Mouse (Mus musculus): Measurements from ENCODE around the gene Asb2. TPM values are rescaled to one million over a fixed set of nuclear protein-coding genes. Genes with fewer than 3 reads are reported as not detected.

Asb2 gene
- polyA plus RNA-seq, 1 experiment from 2014 or later: 6.7 TPM

GRCm38 (mm10) chr12:103313274-103313673, 42.5 kb downstream of the Asb2 start:
- Histone ChIP-seq H3K36me3 (no peaks in the 10 kb centered on the region), H3K4me2 (replicated peaks) (no peak overlapping the region), H3K9ac (no peak overlapping the region), H3K4me1 (peaks cover 12% of the 10 kb centered on the region), H3K27ac (no peak overlapping the region), H3K9me3 (no peaks in the 10 kb centered on the region), H3K4me3 (no peak overlapping the region), H3K27me3 (peaks cover 50% of the 10 kb centered on the region)
- ATAC-seq (ENCODE audit: low FRiP score, low read depth): no peak
- 83% methylated on average over 6 of the region's 6 CpGs for WGBS

GRCm38 (mm10) chr12:103311921-103312320, 43.9 kb downstream of the Asb2 start:
- Histone ChIP-seq H3K4me1 (peaks cover 9% of the 10 kb centered on the region), H3K9ac (no peak overlapping the region), H3K9me3 (no peaks in the 10 kb centered on the region), H3K4me2 (replicated peaks) (no peak overlapping the region), H3K27me3 (peaks cover 43% of the 10 kb centered on the region), H3K4me3 (no peak overlapping the region), H3K27ac (no peak overlapping the region), H3K36me3 (no peaks in the 10 kb centered on the region)
- 83% methylated on average over 8 of the region's 8 CpGs for WGBS
- ATAC-seq (ENCODE audit: low FRiP score, low read depth): no peak

- no peak for ATAC-seq (ENCODE audit: low FRiP score, low read depth)
- Histone ChIP-seq H3K9ac (no peak within 1 kb of the TSS), H3K36me3 (no peaks in the 10 kb centered on the region), H3K27ac (no peak within 1 kb of the TSS), H3K4me2 (replicated peaks) (no peak within 1 kb of the TSS), H3K27me3 (peaks cover 33% of the 10 kb centered on the region), H3K4me1 (peaks cover 9% of the 10 kb centered on the region), H3K4me3 (no peak within 1 kb of the TSS), H3K9me3 (no peaks in the 10 kb centered on the region)
- 69% methylated on average over 2 of the region's 2 CpGs for WGBS
These were observed 45.0 kb downstream of the Asb2 start, which contains the start of gene Fam181a for GRCm38 (mm10) chr12:103310744-103311267. Gene Fam181a (plus strand): TSS chr12:103310975.

- 24% methylated on average over 3 of the region's 3 CpGs for WGBS
- Histone ChIP-seq H3K27me3 (no peaks in the 10 kb centered on the region), H3K4me3 (no peak overlapping the region), H3K9ac (no peak overlapping the region), H3K9me3 (no peaks in the 10 kb centered on the region), H3K4me2 (replicated peaks) (no peak overlapping the region), H3K4me1 (no peaks in the 10 kb centered on the region), H3K27ac (no peak overlapping the region), H3K36me3 (no peaks in the 10 kb centered on the region)
- no peak for ATAC-seq (ENCODE audit: low FRiP score, low read depth)
These were observed 49.1 kb downstream of the Asb2 start for GRCm38 (mm10) chr12:103306720-103307119.

GRCm38 (mm10) chr12:103306224-103306623, 49.6 kb downstream of the Asb2 start:
- ATAC-seq (ENCODE audit: low FRiP score, low read depth): no peak
- 25% methylated on average over 2 of the region's 2 CpGs for WGBS
- Histone ChIP-seq H3K4me3 (no peak overlapping the region), H3K4me2 (replicated peaks) (no peak overlapping the region), H3K9ac (no peak overlapping the region), H3K27me3 (no peaks in the 10 kb centered on the region), H3K36me3 (no peaks in the 10 kb centered on the region), H3K27ac (no peak overlapping the region), H3K4me1 (no peaks in the 10 kb centered on the region), H3K9me3 (no peaks in the 10 kb centered on the region)

GRCm38 (mm10) chr12:103302960-103303359, 52.8 kb downstream of the Asb2 start:
- Histone ChIP-seq H3K36me3 (no peaks in the 10 kb centered on the region), H3K4me3 (no peak overlapping the region)
- no peak for ATAC-seq (ENCODE audit: low FRiP score, low read depth)

GRCm38 (mm10) chr12:103301645-103302044, 54.2 kb downstream of the Asb2 start:
- Histone ChIP-seq H3K9me3 (no peaks in the 10 kb centered on the region), H3K27me3 (0 out of 2 replicates have a peak, but pooled peaks cover 2% of the 10 kb centered on the region), H3K4me3 (no peak overlapping the region), H3K9ac (no peak overlapping the region), H3K27ac (no peak overlapping the region), H3K4me2 (replicated peaks) (no peak overlapping the region), H3K4me1 (peaks cover 4% of the 10 kb centered on the region; the same call in 1 of the 2 replicates), H3K36me3 (no peaks in the 10 kb centered on the region)
- no peak for ATAC-seq (ENCODE audit: low FRiP score, low read depth)
- WGBS: 48% methylated on average over 2 of the region's 2 CpGs

More at GRCm38 (mm10) chr12:103302960-103303359, 52.8 kb downstream of the Asb2 start:
- H3K4me2 ChIP-seq (replicated peaks): no peak overlapping the region
- 0 out of 2 replicates have a peak, but pooled peaks cover 2% of the 10 kb centered on the region for H3K27me3 ChIP-seq
- WGBS: 80% methylated on average over 1 of the region's 1 CpGs
- H3K4me1 ChIP-seq: peaks cover 4% of the 10 kb centered on the region; the same call in 1 of the 2 replicates
- no peaks in the 10 kb centered on the region for H3K9me3 ChIP-seq
- no peak overlapping the region for H3K27ac ChIP-seq
- no peak overlapping the region for H3K9ac ChIP-seq

GRCm38 (mm10) chr12:103300493-103300892, 55.3 kb downstream of the Asb2 start:
- H3K9me3 ChIP-seq: no peaks in the 10 kb centered on the region
- H3K4me1 ChIP-seq: peaks cover 11% of the 10 kb centered on the region
- H3K36me3 ChIP-seq: no peaks in the 10 kb centered on the region
- H3K9ac ChIP-seq: no peak overlapping the region
- no peak overlapping the region for H3K4me3 ChIP-seq
- no peak for ATAC-seq (ENCODE audit: low FRiP score, low read depth)
- H3K27me3 ChIP-seq: 0 out of 2 replicates have a peak, but pooled peaks cover 2% of the 10 kb centered on the region
- H3K4me2 ChIP-seq (replicated peaks): no peak overlapping the region
- WGBS: 30% methylated on average over 9 of the region's 9 CpGs
- no peak overlapping the region for H3K27ac ChIP-seq

GRCm38 (mm10) chr12:103296292-103296691, 59.5 kb downstream of the Asb2 start:
- no peak overlapping the region for H3K27ac ChIP-seq
- no peak overlapping the region for H3K9ac ChIP-seq
- no peak overlapping the region for H3K4me3 ChIP-seq
- no peak for ATAC-seq (ENCODE audit: low FRiP score, low read depth)
- H3K27me3 ChIP-seq: 0 out of 2 replicates have a peak, but pooled peaks cover 2% of the 10 kb centered on the region
- 15% methylated on average over 4 of the region's 4 CpGs for WGBS
- H3K4me1 ChIP-seq: peaks cover 11% of the 10 kb centered on the region
- no peaks in the 10 kb centered on the region for H3K36me3 ChIP-seq
- H3K4me2 ChIP-seq (replicated peaks): no peak overlapping the region
- H3K9me3 ChIP-seq: no peaks in the 10 kb centered on the region

GRCm38 (mm10) chr12:103292366-103292765, 63.4 kb downstream of the Asb2 start:
- ATAC-seq (ENCODE audit: low FRiP score, low read depth): no peak
- H3K4me1 ChIP-seq: peaks cover 8% of the 10 kb centered on the region
- no peak overlapping the region for H3K9ac ChIP-seq
- no peaks in the 10 kb centered on the region for H3K27me3 ChIP-seq
- H3K9me3 ChIP-seq: no peaks in the 10 kb centered on the region
- no peaks in the 10 kb centered on the region for H3K36me3 ChIP-seq
- H3K4me2 ChIP-seq (replicated peaks): no peak overlapping the region
- H3K4me3 ChIP-seq: no peak overlapping the region
- WGBS: 87% methylated on average over 3 of the region's 3 CpGs
- H3K27ac ChIP-seq: no peak overlapping the region

GRCm38 (mm10) chr12:103287276-103287675, 68.5 kb downstream of the Asb2 start:
- Histone ChIP-seq H3K4me1 (0 out of 2 replicates have a peak, but pooled peaks cover 4% of the 10 kb centered on the region), H3K9ac (no peak overlapping the region), H3K9me3 (no peaks in the 10 kb centered on the region), H3K27me3 (no peaks in the 10 kb centered on the region), H3K4me2 (replicated peaks) (no peak overlapping the region), H3K4me3 (no peak overlapping the region), H3K27ac (no peak overlapping the region), H3K36me3 (no peaks in the 10 kb centered on the region)
- WGBS: 56% methylated on average over 4 of the region's 4 CpGs
- no peak for ATAC-seq (ENCODE audit: low FRiP score, low read depth)

GRCm38 (mm10) chr12:103283411-103283810, 72.4 kb downstream of the Asb2 start:
- no peak for ATAC-seq (ENCODE audit: low FRiP score, low read depth)

GRCm38 (mm10) chr12:103282936-103283335, 72.9 kb downstream of the Asb2 start:
- Histone ChIP-seq H3K4me3 (no peak overlapping the region), H3K27ac (no peak overlapping the region), H3K27me3 (no peaks in the 10 kb centered on the region), H3K9ac (no peak overlapping the region), H3K36me3 (no peaks in the 10 kb centered on the region), H3K9me3 (peaks cover 5% of the 10 kb centered on the region), H3K4me1 (0 out of 2 replicates have a peak, but pooled peaks cover 4% of the 10 kb centered on the region), H3K4me2 (replicated peaks) (no peak overlapping the region)
- 78% methylated on average over 6 of the region's 6 CpGs for WGBS
- no peak for ATAC-seq (ENCODE audit: low FRiP score, low read depth)

More at GRCm38 (mm10) chr12:103283411-103283810, 72.4 kb downstream of the Asb2 start:
- no peaks in the 10 kb centered on the region for H3K27me3 ChIP-seq
- H3K36me3 ChIP-seq: no peaks in the 10 kb centered on the region
- 0 out of 2 replicates have a peak, but pooled peaks cover 4% of the 10 kb centered on the region for H3K4me1 ChIP-seq
- H3K4me2 ChIP-seq (replicated peaks): no peak overlapping the region
- no peak overlapping the region for H3K9ac ChIP-seq
- no peak overlapping the region for H3K4me3 ChIP-seq
- H3K27ac ChIP-seq: no peak overlapping the region
- peaks cover under 1% of the 10 kb centered on the region; the same call in 1 of the 2 replicates for H3K9me3 ChIP-seq
- 84% methylated on average over 3 of the region's 3 CpGs for WGBS

Data from limb, embryonic 13.5 days (tissue).